ENCODE assay signal across 8 mouse cellular contexts in the genomic region with DNA sequence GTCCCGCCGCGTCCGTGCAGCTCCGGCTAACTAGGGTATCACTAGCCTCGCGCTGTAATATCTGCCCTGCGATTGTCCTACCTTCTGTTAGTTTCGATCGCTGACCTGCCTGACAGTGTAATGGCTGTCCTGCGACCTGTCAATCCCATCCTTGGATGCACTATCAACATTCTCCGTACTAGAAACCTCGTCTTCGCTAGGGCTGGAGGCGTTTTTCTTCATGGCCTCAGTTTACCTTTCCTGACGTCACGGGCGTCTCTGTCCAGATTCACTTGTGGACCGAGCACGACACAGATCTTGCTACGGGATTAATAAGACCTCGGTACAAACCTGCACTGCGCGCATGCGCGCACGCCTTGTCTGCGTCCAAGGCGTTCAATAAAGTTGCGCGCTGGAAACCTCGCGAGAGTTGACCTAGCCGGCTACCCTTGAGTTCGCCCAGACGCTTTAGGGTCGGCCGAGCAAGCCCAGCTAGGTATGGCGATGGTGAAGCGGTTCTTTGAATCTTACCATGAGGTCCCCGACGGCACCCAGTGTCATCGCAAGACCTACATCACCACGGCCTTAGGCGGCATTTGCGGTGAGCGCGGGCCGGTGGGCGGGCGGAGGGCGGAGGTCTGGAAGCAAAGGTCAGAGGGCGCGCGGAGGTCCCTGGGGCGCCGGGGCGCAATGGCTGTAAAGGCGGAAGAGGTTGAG. TPM values are rescaled to one million over a fixed set of nuclear protein-coding genes. Genes with fewer than 3 reads are reported as not detected.
DNase-seq lines count a peak whose midpoint lies in the region; ATAC-seq and TF ChIP-seq lines count a peak whose summit lies in the region.

TSS of gene Ndufa11 (plus strand) at position 405 of the 696 bp plus-strand sequence.
TSS of gene Vmac (minus strand) at position 660 of the 696 bp plus-strand sequence.

- peak within 1 kb of the TSS; percentile 86 for H3K27ac ChIP-seq in embryonic facial prominence, embryonic 13.5 days
- peak within 1 kb of the TSS; percentile 95 for H3K27ac ChIP-seq in kidney, adult 2 months (ENCODE audit: insufficient read depth, low read depth, low read length)
- H3K27ac ChIP-seq in limb, embryonic 12.5 days = peak within 1 kb of the TSS; percentile 85
- H3K27ac ChIP-seq in midbrain, embryonic 15.5 days = peak within 1 kb of the TSS; percentile 91
- H3K27ac ChIP-seq in spleen, adult 2 months (ENCODE audit: insufficient read depth, low read length) = peak within 1 kb of the TSS; percentile 94

- peaks cover 35% of the 10 kb centered on the region for H3K4me1 ChIP-seq in embryonic facial prominence, embryonic 13.5 days
- peaks cover 7% of the 10 kb centered on the region; the same call in 1 of the 2 replicates for H3K4me1 ChIP-seq in kidney, adult 2 months (ENCODE audit: control insufficient read depth, insufficient read depth, low read length)
- peaks cover 39% of the 10 kb centered on the region for H3K4me1 ChIP-seq in limb, embryonic 12.5 days (replicated peaks)
- peaks cover 33% of the 10 kb centered on the region for H3K4me1 ChIP-seq in midbrain, embryonic 15.5 days
- H3K4me1 ChIP-seq in spleen, adult 2 months (ENCODE audit: control insufficient read depth, insufficient read depth, insufficient read length) = peaks cover 10% of the 10 kb centered on the region

- no peaks in the 10 kb centered on the region for H3K27me3 ChIP-seq in embryonic facial prominence, embryonic 13.5 days
- no peaks in the 10 kb centered on the region for H3K27me3 ChIP-seq in kidney, adult 2 months (replicated peaks; ENCODE audit: control insufficient read depth, insufficient read depth, low read length)
- H3K27me3 ChIP-seq in limb, embryonic 12.5 days = no peaks in the 10 kb centered on the region
- no peaks in the 10 kb centered on the region for H3K27me3 ChIP-seq in midbrain, embryonic 15.5 days (replicated peaks)
- H3K27me3 ChIP-seq in spleen, adult 2 months (ENCODE audit: control insufficient read depth, insufficient read depth, low read length) = no peaks in the 10 kb centered on the region

- H3K4me3 ChIP-seq in embryonic facial prominence, embryonic 13.5 days = peak within 1 kb of the TSS; percentile 84
- H3K4me3 ChIP-seq in kidney, adult 2 months (ENCODE audit: insufficient read depth, low read depth, low read length) = peak within 1 kb of the TSS; percentile 91
- peak within 1 kb of the TSS; percentile 82 for H3K4me3 ChIP-seq in limb, embryonic 12.5 days (replicated peaks)
- peak within 1 kb of the TSS; percentile 79 for H3K4me3 ChIP-seq in midbrain, embryonic 15.5 days
- H3K4me3 ChIP-seq in spleen, adult 2 months (ENCODE audit: extremely low read depth, insufficient read depth, insufficient read length) = peak within 1 kb of the TSS; percentile 97

- peak; percentile 69 for ATAC-seq in embryonic facial prominence, embryonic 13.5 days (ENCODE audit: insufficient number of reproducible peaks, insufficient read depth, low FRiP score, low TSS enrichment, low read depth)
- ATAC-seq in limb, embryonic 12.5 days (ENCODE audit: insufficient number of reproducible peaks, insufficient read depth, low FRiP score, low TSS enrichment, low read depth) = peak; percentile 64
- ATAC-seq in midbrain, embryonic 15.5 days (replicated peaks) = peak; percentile 81

- TF ChIP-seq CTCF in kidney, adult 2 months (conservative IDR thresholded peaks at IDR 0.05; ENCODE audit: insufficient read depth, insufficient read length, low read depth, low read length) = no peak
- TF ChIP-seq CTCF in spleen, adult 2 months (IDR thresholded peaks at IDR 0.05; ENCODE audit: extremely low read depth, insufficient read depth, insufficient read length, insufficient replicate concordance) = no peak

- DNase-seq in 3134 (ENCODE audit: extremely low read depth, insufficient read length, low spot score) = peak; percentile 93
- DNase-seq in adrenal gland, postnatal 36 days = peak; percentile 94 to 96
- DNase-seq in heart, adult 18-20 months = peak; percentile 94 to 97
- peak; percentile 98 for DNase-seq in kidney, adult 2 months
- peak; percentile 91 to 95 for DNase-seq in spleen, adult 2 months (ENCODE audit: low read depth in 1 of 2, low spot score in 2 of 2)

- H3K36me3 ChIP-seq in embryonic facial prominence, embryonic 13.5 days = peaks cover 28% of the 10 kb centered on the region
- H3K36me3 ChIP-seq in kidney, adult 2 months (ENCODE audit: control insufficient read depth, insufficient read depth, low read length) = no peaks in the 10 kb centered on the region
- H3K36me3 ChIP-seq in limb, embryonic 12.5 days = peaks cover 24% of the 10 kb centered on the region
- H3K36me3 ChIP-seq in midbrain, embryonic 15.5 days (replicated peaks) = peaks cover 11% of the 10 kb centered on the region; the same call in 1 of the 2 replicates
- peaks cover 5% of the 10 kb centered on the region for H3K36me3 ChIP-seq in spleen, adult 2 months (ENCODE audit: control insufficient read depth, insufficient read depth, low read length)

- peak; percentile 72 for TF ChIP-seq POLR2A in kidney, adult 2 months (IDR thresholded peaks at IDR 0.05; ENCODE audit: low read depth, low read length)
- TF ChIP-seq POLR2A in spleen, adult 2 months (IDR thresholded peaks at IDR 0.05; ENCODE audit: low read depth, low read length) = no peak; the same call in none of the 2 replicates

- H3K9me3 ChIP-seq in embryonic facial prominence, embryonic 13.5 days = no peaks in the 10 kb centered on the region
- no peaks in the 10 kb centered on the region for H3K9me3 ChIP-seq in limb, embryonic 12.5 days
- no peaks in the 10 kb centered on the region for H3K9me3 ChIP-seq in midbrain, embryonic 15.5 days

- H3K4me2 ChIP-seq in embryonic facial prominence, embryonic 13.5 days = peak within 1 kb of the TSS; percentile 69
- H3K4me2 ChIP-seq in limb, embryonic 12.5 days = peak within 1 kb of the TSS; percentile 77
- peak within 1 kb of the TSS; percentile 84 for H3K4me2 ChIP-seq in midbrain, embryonic 15.5 days

- under 1% methylated on average over 59 of the region's 59 CpGs for WGBS in embryonic facial prominence, embryonic 13.5 days
- under 1% methylated on average over 59 of the region's 59 CpGs for WGBS in kidney, adult 2 months
- under 1% methylated on average over 59 of the region's 59 CpGs for WGBS in limb, embryonic 12.5 days
- under 1% methylated on average over 59 of the region's 59 CpGs for WGBS in midbrain, embryonic 15.5 days
- under 1% methylated on average over 59 of the region's 59 CpGs for WGBS in spleen, adult 2 months

- H3K9ac ChIP-seq in embryonic facial prominence, embryonic 13.5 days = peak within 1 kb of the TSS; percentile 94
- peak within 1 kb of the TSS; percentile 91 for H3K9ac ChIP-seq in limb, embryonic 12.5 days (replicated peaks)
- H3K9ac ChIP-seq in midbrain, embryonic 15.5 days = peak within 1 kb of the TSS; percentile 92

RNA-seq across cellular contexts. Expression of gene Ndufa11, which starts in this region (rescaled TPM):
- 100 to 1,000 TPM; 290 to 298 TPM for total RNA-seq in adrenal gland, postnatal 36 days (2021)
- 397 and 420 TPM in 2 replicates for polyA plus RNA-seq in embryonic facial prominence, embryonic 13.5 days (2015; fragmentation: Nextera tagmentation; extraction: Ambion mirVana)
- 100 to 1,000 TPM; 844 to 954 TPM for total RNA-seq in heart, adult 18-20 months (2021)
- 897 and 907 TPM in 2 replicates for polyA plus RNA-seq in kidney, adult 2 months (2012; rRNA removed)
- 410 and 419 TPM in 2 replicates for polyA plus RNA-seq in limb, embryonic 12.5 days (2016; fragmentation: Nextera tagmentation; extraction: Ambion mirVana)
- 516 and 531 TPM in 2 replicates for polyA plus RNA-seq in midbrain, embryonic 15.5 days (2015; fragmentation: Nextera tagmentation; extraction: Ambion mirVana)
- polyA plus RNA-seq in spleen, adult 2 months (2012; rRNA removed) = 181 and 252 TPM in 2 replicates

RNA-seq across cellular contexts. Expression of gene Vmac, which starts in this region (rescaled TPM):
- 10 to 100 TPM; 14.7 to 36.6 TPM for total RNA-seq in adrenal gland, postnatal 36 days (2021)
- 19.2 and 24.6 TPM in 2 replicates for polyA plus RNA-seq in embryonic facial prominence, embryonic 13.5 days (2015; fragmentation: Nextera tagmentation; extraction: Ambion mirVana)
- total RNA-seq in heart, adult 18-20 months (2021) = 1 to 10 TPM; 3.3 to 4.5 TPM
- 32.8 and 33.0 TPM in 2 replicates for polyA plus RNA-seq in kidney, adult 2 months (2012; rRNA removed)
- 16.5 and 23.1 TPM in 2 replicates for polyA plus RNA-seq in limb, embryonic 12.5 days (2016; fragmentation: Nextera tagmentation; extraction: Ambion mirVana)
- 15.5 and 18.2 TPM in 2 replicates for polyA plus RNA-seq in midbrain, embryonic 15.5 days (2015; fragmentation: Nextera tagmentation; extraction: Ambion mirVana)
- 20.3 and 33.9 TPM in 2 replicates for polyA plus RNA-seq in spleen, adult 2 months (2012; rRNA removed)

Comparison
In these comparisons a context has a peak if more than half of its experiments do, and no peak if none do; other contexts are left out.
1. Peak in every context shown above with its lines: DNase-seq, ATAC-seq, H3K4me3 ChIP-seq and H3K27ac ChIP-seq.